Mouse (Mus musculus): ENCODE data around the gene Prpf40b. TPM values are rescaled to one million over a fixed set of nuclear protein-coding genes. Genes with fewer than 3 reads are reported as not detected.

The Prpf40b gene
- polyA plus RNA-seq, 1 experiment from 2014 or later = 53.8 TPM

DNA sequence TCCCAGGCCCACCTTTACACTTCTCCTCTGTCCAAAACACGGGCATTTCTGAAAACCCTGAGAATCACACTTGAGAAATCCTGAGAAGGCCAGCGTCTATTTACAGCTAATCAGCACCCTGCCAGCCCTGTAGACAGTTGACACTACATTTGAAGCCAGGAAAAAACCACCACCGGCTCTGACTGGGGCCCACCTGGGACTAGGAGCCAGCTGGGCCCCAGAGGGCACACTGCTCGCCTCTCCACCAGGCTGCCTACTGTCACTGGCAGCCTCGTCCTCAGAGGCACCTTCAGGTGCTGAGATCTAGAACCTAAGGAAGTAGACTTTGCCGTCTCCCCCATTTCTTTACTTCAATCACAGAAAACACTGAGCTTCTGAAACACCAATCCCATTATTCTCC lies 60.8 kb downstream of the Prpf40b start:
- H3K27ac ChIP-seq = no peak overlapping the region
- WGBS = 60% methylated on average over 6 of the region's 6 CpGs

DNA sequence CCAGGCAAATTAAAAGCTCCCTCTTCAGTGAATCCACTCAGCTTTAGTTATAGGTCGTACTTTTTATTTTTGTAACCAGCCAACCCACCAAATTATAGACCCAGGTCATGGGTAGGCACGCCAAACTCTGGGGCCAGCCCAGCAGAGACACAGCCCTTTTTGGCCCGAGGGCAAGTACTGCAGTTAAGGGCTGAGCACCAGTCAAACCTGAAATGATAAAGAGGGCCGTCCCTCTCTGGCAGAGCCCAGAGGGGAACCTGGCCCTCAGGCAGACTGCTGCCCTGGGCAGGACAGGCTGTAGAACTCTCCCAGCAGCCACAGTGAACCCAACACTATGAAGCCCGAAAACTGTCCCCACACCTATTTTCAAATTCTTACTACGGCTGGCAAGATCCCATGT lies 61.6 kb downstream of the Prpf40b start:
- WGBS = 47% methylated on average over 6 of the region's 6 CpGs
- peak overlapping the region; percentile 43; the same call in 1 of the 2 replicates for H3K27ac ChIP-seq

More for the DNA sequence above, 60.8 kb downstream of the Prpf40b start:
- ATAC-seq (ENCODE audit: insufficient number of reproducible peaks, low FRiP score, low TSS enrichment, low read depth) = no peak
- Histone ChIP-seq H3K9ac (no peak overlapping the region), H3K9me3 (no peaks in the 10 kb centered on the region), H3K4me3 (no peak overlapping the region), H3K4me2 (no peak overlapping the region), H3K4me1 (peaks cover 22% of the 10 kb centered on the region), H3K36me3 (no peaks in the 10 kb centered on the region), H3K27me3 (no peaks in the 10 kb centered on the region)

DNA sequence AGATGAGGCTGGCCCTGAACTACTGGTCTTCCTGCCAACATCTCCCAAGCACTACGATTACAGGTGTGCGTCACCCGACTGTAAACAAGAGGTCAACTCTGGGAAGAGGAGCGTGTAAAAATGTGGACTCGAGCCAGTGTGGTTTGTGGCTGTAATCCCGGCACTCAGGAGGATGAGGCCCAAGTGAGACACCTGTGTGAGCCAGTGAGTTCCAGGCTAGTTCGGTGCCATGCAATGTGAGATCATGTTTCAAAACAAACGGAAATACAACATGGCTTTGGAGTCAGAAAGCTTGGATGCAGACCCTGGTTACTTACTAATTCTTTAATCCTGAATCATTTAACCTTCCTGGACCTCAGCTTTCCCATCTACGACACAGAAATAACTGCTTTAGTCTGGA lies 64.1 kb downstream of the Prpf40b start:
- Histone ChIP-seq H3K4me2 (no peak overlapping the region), H3K27me3 (no peaks in the 10 kb centered on the region), H3K36me3 (no peaks in the 10 kb centered on the region), H3K9me3 (no peaks in the 10 kb centered on the region), H3K9ac (no peak overlapping the region), H3K4me1 (peaks cover 20% of the 10 kb centered on the region), H3K4me3 (no peak overlapping the region), H3K27ac (no peak overlapping the region)
- no peak for ATAC-seq (ENCODE audit: insufficient number of reproducible peaks, low FRiP score, low TSS enrichment, low read depth)
- 71% methylated on average over 9 of the region's 9 CpGs for WGBS

More for the DNA sequence above, 61.6 kb downstream of the Prpf40b start:
- no peak overlapping the region for H3K4me3 ChIP-seq
- H3K4me2 ChIP-seq = no peak overlapping the region
- H3K27me3 ChIP-seq = no peaks in the 10 kb centered on the region
- peaks cover 22% of the 10 kb centered on the region for H3K4me1 ChIP-seq
- H3K9me3 ChIP-seq = no peaks in the 10 kb centered on the region
- no peaks in the 10 kb centered on the region for H3K36me3 ChIP-seq
- peak; percentile 61; the same call in 1 of the 2 replicates for ATAC-seq (ENCODE audit: insufficient number of reproducible peaks, low FRiP score, low TSS enrichment, low read depth)
- H3K9ac ChIP-seq = no peak overlapping the region

DNA sequence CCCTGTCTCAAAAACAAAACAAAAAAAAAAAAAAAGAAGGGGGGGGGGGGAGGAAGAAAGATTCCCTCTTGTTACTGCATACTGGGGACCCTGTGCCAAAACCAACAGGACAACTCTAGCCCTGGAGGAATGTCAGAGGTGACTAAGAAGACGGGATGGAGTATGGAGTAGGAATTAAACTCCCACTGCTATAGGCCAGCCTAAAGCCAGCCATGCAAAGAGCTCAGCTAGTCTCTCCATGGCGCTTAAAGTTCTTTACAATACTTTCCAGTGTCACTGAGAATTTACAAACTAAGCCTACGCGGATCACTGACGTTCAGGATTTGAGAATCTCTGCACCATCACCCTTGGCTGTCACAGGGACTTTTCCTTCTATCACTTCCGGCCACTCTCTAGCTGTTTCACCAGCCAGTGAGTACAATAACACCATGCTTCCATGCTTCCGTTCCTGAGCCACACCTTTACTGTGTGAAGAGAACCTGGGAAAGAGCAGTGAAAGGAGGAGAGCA lies 69.2 kb downstream of the Prpf40b start:
- Histone ChIP-seq H3K9me3 (no peaks in the 10 kb centered on the region), H3K27ac (0 out of 2 replicates have a peak overlapping the region, but pooled peaks have one; percentile 27), H3K36me3 (no peaks in the 10 kb centered on the region), H3K27me3 (no peaks in the 10 kb centered on the region), H3K4me2 (peak overlapping the region; percentile 1; the same call in 1 of the 2 replicates), H3K4me1 (peaks cover 27% of the 10 kb centered on the region), H3K4me3 (no peak overlapping the region), H3K9ac (no peak overlapping the region)
- 73% methylated on average over 7 of the region's 7 CpGs for WGBS
- ATAC-seq (ENCODE audit: insufficient number of reproducible peaks, low FRiP score, low TSS enrichment, low read depth) = no peak

DNA sequence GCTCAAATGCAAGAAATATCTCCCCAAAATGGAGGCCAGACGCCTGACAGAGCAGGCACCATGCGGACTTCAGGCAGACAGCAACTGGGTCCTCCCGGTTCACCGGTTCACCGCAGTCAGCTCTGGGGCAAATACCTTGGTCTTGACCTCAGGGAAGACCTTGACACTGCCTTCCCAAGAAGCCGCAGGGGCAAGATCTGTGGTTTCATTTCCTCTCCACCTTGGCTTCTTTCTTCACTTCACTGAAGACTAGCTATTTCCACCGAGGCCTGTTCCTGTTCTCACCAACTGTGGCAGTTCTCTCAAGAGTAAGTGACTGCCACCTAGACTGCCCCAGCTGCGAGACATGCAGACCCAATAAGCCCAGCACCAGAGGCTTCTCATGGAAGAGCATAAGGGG lies 70.0 kb downstream of the Prpf40b start:
- Histone ChIP-seq H3K36me3 (no peaks in the 10 kb centered on the region), H3K27ac (no peak overlapping the region), H3K4me2 (no peak overlapping the region), H3K4me3 (no peak overlapping the region), H3K27me3 (no peaks in the 10 kb centered on the region), H3K9me3 (no peaks in the 10 kb centered on the region), H3K9ac (no peak overlapping the region), H3K4me1 (peaks cover 29% of the 10 kb centered on the region)
- WGBS = 63% methylated on average over 8 of the region's 8 CpGs
- no peak for ATAC-seq (ENCODE audit: insufficient number of reproducible peaks, low FRiP score, low TSS enrichment, low read depth)

Other genes starting within 250 kb of the Prpf40b start
- 2.4 and 2.8 TPM in 2 replicates for gene Prph, start 239.9 kb upstream of the Prpf40b start, polyA plus RNA-seq (2015; fragmentation: Nextera tagmentation; extraction: Ambion mirVana)
- 22.3 and 26.5 TPM in 2 replicates for gene Troap, start 220.5 kb upstream of the Prpf40b start, polyA plus RNA-seq (2015; fragmentation: Nextera tagmentation; extraction: Ambion mirVana)
- gene C1ql4, start 207.3 kb upstream of the Prpf40b start, polyA plus RNA-seq (2015; fragmentation: Nextera tagmentation; extraction: Ambion mirVana) = not detected in 2 replicates
- gene Dnajc22, start 201.9 kb upstream of the Prpf40b start, polyA plus RNA-seq (2015; fragmentation: Nextera tagmentation; extraction: Ambion mirVana) = 0.55 and 0.86 TPM in 2 replicates
- 28.7 and 33.1 TPM in 2 replicates for gene Spats2, start 169.2 kb upstream of the Prpf40b start, polyA plus RNA-seq (2015; fragmentation: Nextera tagmentation; extraction: Ambion mirVana)
- gene Kcnh3, start 70.2 kb upstream of the Prpf40b start, polyA plus RNA-seq (2015; fragmentation: Nextera tagmentation; extraction: Ambion mirVana) = 0.43 and 0.68 TPM in 2 replicates
- 114 and 129 TPM in 2 replicates for gene Mcrs1, start 43.1 kb upstream of the Prpf40b start, polyA plus RNA-seq (2015; fragmentation: Nextera tagmentation; extraction: Ambion mirVana)
- gene Fam186b, start 801 bp downstream of the Prpf40b start, polyA plus RNA-seq (2015; fragmentation: Nextera tagmentation; extraction: Ambion mirVana) = 0.10 and 0.18 TPM in 2 replicates
- 25.0 and 26.9 TPM in 2 replicates for gene Fmnl3, start 75.4 kb downstream of the Prpf40b start, polyA plus RNA-seq (2015; fragmentation: Nextera tagmentation; extraction: Ambion mirVana)
- 327 and 351 TPM in 2 replicates for gene Tmbim6, start 97.8 kb downstream of the Prpf40b start, polyA plus RNA-seq (2015; fragmentation: Nextera tagmentation; extraction: Ambion mirVana)
- gene Nckap5l, start 162.7 kb downstream of the Prpf40b start, polyA plus RNA-seq (2015; fragmentation: Nextera tagmentation; extraction: Ambion mirVana) = 10.5 and 12.3 TPM in 2 replicates
- gene Bcdin3d, start 179.6 kb downstream of the Prpf40b start, polyA plus RNA-seq (2015; fragmentation: Nextera tagmentation; extraction: Ambion mirVana) = 12.7 and 15.1 TPM in 2 replicates
- 0.17 and 0.25 TPM in 2 replicates for gene Faim2, start 233.1 kb downstream of the Prpf40b start, polyA plus RNA-seq (2015; fragmentation: Nextera tagmentation; extraction: Ambion mirVana)

Measured in limb, embryonic 15.5 days (tissue).